22 mouse cellular contexts compared by ENCODE assay signal in genomic region chr19:60432347-60433129, GRCm38 (mm10). TPM values are rescaled to one million over a fixed set of nuclear protein-coding genes. Genes with fewer than 3 reads are reported as not detected.
DNase-seq lines count a peak whose midpoint lies in the region; ATAC-seq and TF ChIP-seq lines count a peak whose summit lies in the region.
"Had no signal": no experiment of that assay in that cellular context is flagged by ENCODE, and none has a peak within 500 bp of the region (broad histone marks: within the 10 kb centered on the region; RNA-seq: fewer than 3 reads in every experiment).

No protein-coding gene starts in this region.

- no peak for TF ChIP-seq EP300 in heart, postnatal 0 days (IDR thresholded peaks at IDR 0.05; ENCODE audit: low read depth)

- 66% methylated on average over 6 of the region's 6 CpGs for WGBS in heart, postnatal 0 days

- peak; percentile 20; the same call in 1 of the 2 replicates for TF ChIP-seq CTCF in heart, postnatal 0 days (IDR thresholded peaks at IDR 0.05; ENCODE audit: low read depth)

- ATAC-seq in heart, postnatal 0 days (ENCODE audit: insufficient read depth, low read depth), result no peak
- ATAC-seq: activated CD4-positive, CD25-positive, alpha-beta regulatory T cell, adult 4 months; CD4-positive, CD25-positive, alpha-beta regulatory T cell, adult 4 months had no signal

- H3K9ac ChIP-seq in heart, postnatal 0 days (replicated peaks; ENCODE audit: low read depth, low read length), result no peak overlapping the region
- H3K9ac ChIP-seq: heart, embryonic 15.5 days; hindbrain, embryonic 13.5 days had no signal

- H3K27me3 ChIP-seq in heart, postnatal 0 days (ENCODE audit: control insufficient read depth, insufficient read depth, low read length), result no peaks in the 10 kb centered on the region
- H3K27me3 ChIP-seq: heart, embryonic 15.5 days had no signal

- H3K36me3 ChIP-seq in heart, postnatal 0 days (replicated peaks; ENCODE audit: control insufficient read depth, insufficient read depth, low read length), result no peaks in the 10 kb centered on the region
- H3K36me3 ChIP-seq: heart, embryonic 15.5 days; hindbrain, embryonic 13.5 days had no signal

- no peaks in the 10 kb centered on the region for H3K4me1 ChIP-seq in heart, postnatal 0 days (ENCODE audit: control insufficient read depth, insufficient read depth)
- H3K4me1 ChIP-seq: heart, embryonic 15.5 days; hindbrain, embryonic 13.5 days had no signal

- no peak overlapping the region for H3K4me2 ChIP-seq in heart, postnatal 0 days (ENCODE audit: low read depth, low read length)
- H3K4me2 ChIP-seq: heart, embryonic 15.5 days; hindbrain, embryonic 13.5 days; midbrain, embryonic 11.5 days had no signal

- DNase-seq in heart, postnatal 0 days (ENCODE audit: low spot score), result no peak
- DNase-seq in heart, postnatal 4 days, result no peak
- DNase-seq in layer of hippocampus, adult 9-11 months, result peak; percentile 23
- DNase-seq in layer of hippocampus, adult 11-12 months (ENCODE audit: low spot score), result no peak
- DNase-seq in 3T3-L1 (ENCODE audit: low read depth, low spot score) (peak; percentile 27), MN1 (ENCODE audit: low spot score) (peak; percentile 60)
- no peak for DNase-seq in spleen, postnatal 4 days (ENCODE audit: low spot score in 2 of 2)
- no peak for DNase-seq in thymus, postnatal 10 days (ENCODE audit: low spot score in 2 of 2)
- DNase-seq: heart, adult 18-20 months; kidney, adult 2 months; lung, postnatal 4 days; thymus, adult 18-20 months had no signal

- no peak overlapping the region for H3K27ac ChIP-seq in heart, postnatal 0 days (ENCODE audit: low read depth)
- H3K27ac ChIP-seq: heart, embryonic 15.5 days; hindbrain, embryonic 13.5 days had no signal

- no peak overlapping the region for H3K4me3 ChIP-seq in heart, postnatal 0 days (ENCODE audit: low read depth, low read length)
- H3K4me3 ChIP-seq: heart, embryonic 15.5 days; hindbrain, embryonic 13.5 days had no signal

- no peaks in the 10 kb centered on the region for H3K9me3 ChIP-seq in heart, postnatal 0 days (replicated peaks; ENCODE audit: control insufficient read depth, low read length)
- H3K9me3 ChIP-seq: heart, embryonic 15.5 days; hindbrain, embryonic 13.5 days had no signal

RNA-seq across cellular contexts. Expression of gene Prlhr, which starts 35.6 kb away (rescaled TPM):
- not detected in 2 replicates for total RNA-seq in heart, postnatal 0 days (2014; rRNA removed; ENCODE audit: low replicate concordance)
- not detected in 2 replicates for polyA plus RNA-seq in heart, postnatal 0 days (2015; fragmentation: Nextera tagmentation; extraction: Ambion mirVana)
- not detected for total RNA-seq in heart, postnatal 4 days (2021)
- total RNA-seq: gastrocnemius, adult 8-10 months; heart, adult 18-20 months had no signal
- polyA plus RNA-seq: activated CD4-positive, CD25-positive, alpha-beta regulatory T cell, adult 4 months; CD4-positive, CD25-positive, alpha-beta regulatory T cell, adult 4 months; embryonic facial prominence, embryonic 14.5 days; forebrain, embryonic 11.5 days; heart, embryonic 15.5 days; limb, embryonic 11.5 days; liver, embryonic 16.5 days; midbrain, embryonic 11.5 days had no signal

Comparison
In these comparisons a context has a peak if more than half of its experiments do, and no peak if none do; other contexts are left out.
1. DNase-seq: peak in layer of hippocampus, adult 9-11 months (single experiment), 3T3-L1 (single experiment) and MN1 (single experiment); none in heart, postnatal 0 days (single experiment), heart, postnatal 4 days (single experiment), layer of hippocampus, adult 11-12 months (single experiment), spleen, postnatal 4 days (0 of 2) and thymus, postnatal 10 days (0 of 2).